Mouse (Mus musculus): Measurements from ENCODE around the gene Gosr2.

The Gosr2 gene

DNA sequence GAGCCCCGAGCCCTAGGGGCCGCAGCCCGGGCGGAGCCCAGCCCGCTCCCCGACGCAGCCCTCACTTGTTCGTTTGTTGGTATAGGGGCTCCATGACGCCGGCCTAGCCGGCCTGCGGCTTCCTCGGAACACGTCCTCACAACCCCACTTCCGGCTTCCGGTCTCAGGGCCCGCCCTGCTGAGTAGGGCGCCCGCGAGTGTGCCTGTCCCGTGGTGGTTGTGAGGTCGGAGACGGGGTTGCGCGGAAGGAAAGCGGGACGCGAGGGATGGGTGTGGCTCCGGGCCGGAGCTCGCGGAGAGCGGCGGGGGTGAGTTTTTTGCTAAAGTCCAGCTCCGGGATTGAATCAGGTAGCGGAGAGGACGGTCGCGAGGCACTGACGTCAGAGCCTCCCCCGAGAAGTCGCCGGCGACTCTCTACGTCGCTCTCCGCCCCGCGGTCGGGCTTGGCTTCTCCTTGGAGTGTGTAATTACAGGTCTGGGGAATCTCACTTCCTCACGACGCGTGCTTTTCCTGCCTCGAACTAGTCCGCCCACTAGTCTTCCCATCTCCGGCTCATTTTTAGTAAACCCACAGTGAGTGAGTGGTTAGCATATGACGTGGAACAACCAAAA lies at the start of gene Gosr2:
Gosr2 (minus strand) TSS at position 334 of the 612 bp plus-strand sequence.
- DNase-seq: peak; percentile 91

GRCm38 (mm10) chr11:103735046-103735781 lies 37.5 kb upstream of the Gosr2 start:
- peak; percentile 11 for DNase-seq

DNA sequence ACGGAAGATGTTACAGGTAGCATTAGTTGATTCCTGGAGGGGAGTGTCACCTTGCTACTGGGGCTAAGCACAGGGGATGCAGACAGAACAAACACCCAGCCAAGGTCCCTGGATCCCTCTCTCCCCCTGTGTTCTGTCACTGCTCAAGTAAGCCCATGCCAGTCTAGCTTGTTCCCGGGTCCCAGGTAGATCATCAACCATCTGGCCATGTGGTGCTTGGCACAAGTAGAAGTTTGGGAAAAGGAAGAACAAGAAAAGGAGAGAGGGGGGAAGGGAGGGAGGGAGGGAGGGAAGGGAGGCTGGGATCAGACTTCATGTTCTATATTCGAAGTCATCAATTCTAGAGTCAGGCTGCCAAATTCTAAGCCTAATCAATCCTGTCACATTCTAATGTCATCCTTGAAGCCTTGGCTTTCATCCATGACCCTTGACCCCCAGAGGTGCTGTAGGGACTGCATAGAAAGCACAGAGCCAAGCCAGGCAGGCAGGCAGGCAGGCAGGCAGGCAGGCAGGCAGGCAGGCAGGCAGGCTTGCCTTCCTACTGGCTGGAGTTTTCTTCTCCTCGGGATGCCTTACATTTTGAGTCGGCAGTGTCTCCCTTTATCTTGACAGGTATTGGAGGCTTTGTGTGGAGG lies 36.8 kb upstream of the Gosr2 start:
- DNase-seq: no peak

- no peak for DNase-seq
Measured at GRCm38 (mm10) chr11:103733961-103734360, 36.3 kb upstream of the Gosr2 start.

DNA sequence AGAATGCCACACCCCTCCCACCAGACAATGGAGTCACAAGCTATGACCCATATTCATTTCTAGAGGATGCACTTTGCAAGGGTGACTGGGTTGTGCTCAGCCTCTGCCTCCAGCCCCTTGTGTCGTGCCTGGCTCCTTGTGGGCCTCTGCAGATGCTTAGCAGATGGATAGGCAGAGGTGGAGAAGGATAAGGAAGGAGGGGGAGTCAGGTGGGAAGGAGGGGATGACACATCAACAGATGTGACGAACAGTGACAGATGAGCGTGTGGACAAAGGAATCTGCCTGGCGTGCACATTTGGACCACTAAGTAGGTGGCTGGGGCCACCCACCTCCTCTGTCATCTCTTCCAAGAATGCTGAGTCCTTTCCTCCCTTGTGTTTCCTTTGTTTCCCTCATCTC lies 35.4 kb upstream of the Gosr2 start:
- no peak for DNase-seq

DNA sequence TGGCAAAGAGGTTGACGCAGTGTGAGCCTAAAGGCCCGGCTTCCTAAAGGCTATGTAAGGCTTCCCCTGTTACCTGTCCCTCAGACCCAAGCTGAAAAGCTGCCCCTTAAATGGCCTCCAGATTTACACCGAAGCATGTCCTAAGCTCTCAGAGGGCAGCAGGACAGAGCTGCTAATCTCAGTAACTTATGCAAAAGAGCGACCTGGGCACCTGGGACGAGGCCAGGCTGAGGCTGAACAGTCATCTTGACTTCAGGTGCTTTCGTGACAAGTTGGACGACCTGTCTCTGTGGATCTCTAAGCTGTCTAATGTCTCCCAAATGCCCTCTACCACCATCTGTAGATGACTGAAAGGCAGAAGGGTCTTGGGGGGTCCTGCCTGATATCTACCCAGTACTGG lies 34.6 kb upstream of the Gosr2 start:
- DNase-seq: no peak

DNA sequence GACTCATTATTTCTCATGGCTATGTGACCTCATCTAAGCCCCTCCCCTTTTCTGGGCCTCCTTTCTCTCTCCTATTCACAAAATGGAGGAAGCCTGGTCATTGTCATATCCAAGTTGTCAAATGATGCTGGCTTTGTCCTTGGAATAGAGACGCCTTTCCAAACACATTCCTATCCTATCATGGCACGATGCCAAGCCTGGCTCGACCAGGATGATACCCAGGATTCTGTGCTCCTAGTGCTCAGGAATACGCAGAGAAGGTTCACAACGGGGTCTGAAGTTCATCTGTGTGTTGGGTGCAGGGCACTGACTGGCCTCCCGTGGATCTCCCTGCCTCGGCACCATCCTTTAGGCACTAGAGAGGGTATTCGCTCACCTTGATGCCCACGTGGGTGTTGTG lies 33.9 kb upstream of the Gosr2 start:
- DNase-seq: no peak

DNA sequence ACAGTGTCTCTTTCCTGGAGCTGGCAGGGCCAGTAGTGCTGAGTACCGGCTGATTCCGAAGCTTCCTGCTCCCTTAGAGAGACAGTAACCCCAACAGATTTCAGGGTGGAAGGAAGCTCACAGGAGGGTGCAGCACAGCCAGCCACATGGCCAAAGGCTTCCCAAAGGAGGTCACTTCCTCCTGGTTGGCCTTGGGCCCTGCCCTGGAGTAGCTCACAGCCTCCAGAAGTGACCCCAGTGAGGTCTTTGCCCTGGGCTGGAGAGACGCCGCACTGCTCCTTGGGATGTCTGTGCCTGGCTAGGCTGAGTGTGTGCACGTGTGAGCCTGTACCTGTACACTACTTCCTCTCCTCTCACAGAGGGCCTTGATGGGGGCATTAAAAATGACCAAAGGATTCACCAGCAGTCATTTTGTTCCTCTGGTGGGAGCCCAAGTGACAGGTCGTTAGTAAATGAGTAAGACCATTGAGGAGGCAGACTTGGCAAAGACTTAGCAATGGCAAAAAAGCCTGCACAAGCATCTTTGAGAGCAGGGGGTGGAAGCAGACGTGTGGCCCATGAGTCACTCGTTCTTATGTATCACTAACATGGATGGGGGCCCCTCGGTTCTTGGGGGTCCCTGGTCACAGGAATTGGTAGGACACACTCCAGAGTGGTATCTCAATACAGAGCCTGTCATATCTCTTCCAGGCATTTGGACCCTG lies 31.7 kb upstream of the Gosr2 start:
- DNase-seq: no peak

- no peak for DNase-seq
Measured at GRCm38 (mm10) chr11:103724331-103724771, 26.7 kb upstream of the Gosr2 start.

DNA sequence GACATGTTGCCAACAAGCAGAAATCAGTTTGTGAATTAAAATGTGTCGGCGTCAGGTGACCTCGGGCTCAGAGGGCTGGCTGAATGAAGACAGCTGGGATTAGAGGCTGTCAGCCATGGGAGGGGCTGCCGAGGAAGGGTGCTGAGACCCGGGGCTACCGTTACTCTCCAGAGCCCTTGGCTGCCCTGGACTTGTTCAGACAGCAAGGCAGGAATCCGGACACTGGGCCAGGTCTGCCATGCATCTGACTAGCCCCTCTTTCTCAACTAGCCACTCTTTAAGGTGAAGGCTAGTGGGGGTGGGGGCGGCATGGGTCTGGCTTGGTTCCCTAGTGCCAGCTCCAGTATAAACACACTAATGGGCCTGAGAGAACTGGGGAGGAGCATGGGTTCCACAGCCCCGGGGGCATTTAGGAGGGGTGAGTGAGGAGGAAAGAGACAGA lies 24.4 kb upstream of the Gosr2 start:
- no peak for DNase-seq

- peak; percentile 21 for DNase-seq
Measured at GRCm38 (mm10) chr11:103721468-103722039, 23.9 kb upstream of the Gosr2 start.

DNA sequence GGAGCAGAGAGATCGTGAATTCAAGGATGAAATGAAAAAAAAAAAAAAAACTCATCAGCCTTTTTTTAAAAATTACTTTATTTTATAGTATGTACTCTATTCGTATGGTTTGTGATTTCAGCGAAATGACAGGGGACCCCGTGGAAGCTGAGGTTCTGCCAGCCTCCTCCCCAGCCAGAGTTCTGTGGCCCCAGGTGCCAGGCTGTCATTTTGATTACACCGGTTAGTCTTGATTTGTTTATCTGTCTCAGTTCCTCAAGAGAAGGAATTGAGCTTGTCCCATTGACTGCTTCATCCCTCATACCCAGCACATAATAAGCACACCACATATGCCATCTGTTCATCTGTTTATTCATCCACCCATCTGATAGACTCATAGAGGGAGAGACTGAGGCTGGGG lies 21.7 kb upstream of the Gosr2 start:
- DNase-seq: no peak

DNA sequence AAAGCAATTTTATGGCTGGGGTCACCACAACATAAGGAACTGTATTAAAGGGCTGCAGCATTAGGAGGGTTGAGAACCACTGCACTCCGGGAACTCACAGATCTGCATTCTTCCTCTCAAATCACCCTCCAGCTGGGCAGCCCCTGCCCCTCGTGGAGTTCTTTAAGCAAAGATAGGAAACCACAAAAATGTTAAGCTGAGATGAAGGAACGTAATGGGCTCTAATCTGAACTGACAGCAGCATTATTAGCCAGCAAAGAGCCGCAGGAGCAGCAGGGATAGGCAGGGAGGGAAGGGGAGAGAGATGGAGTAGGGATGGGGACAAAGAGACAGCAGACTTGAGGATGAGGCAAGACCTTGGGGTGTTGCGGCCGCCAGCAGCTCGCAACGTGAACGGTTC lies 19.3 kb upstream of the Gosr2 start:
- no peak for DNase-seq

DNA sequence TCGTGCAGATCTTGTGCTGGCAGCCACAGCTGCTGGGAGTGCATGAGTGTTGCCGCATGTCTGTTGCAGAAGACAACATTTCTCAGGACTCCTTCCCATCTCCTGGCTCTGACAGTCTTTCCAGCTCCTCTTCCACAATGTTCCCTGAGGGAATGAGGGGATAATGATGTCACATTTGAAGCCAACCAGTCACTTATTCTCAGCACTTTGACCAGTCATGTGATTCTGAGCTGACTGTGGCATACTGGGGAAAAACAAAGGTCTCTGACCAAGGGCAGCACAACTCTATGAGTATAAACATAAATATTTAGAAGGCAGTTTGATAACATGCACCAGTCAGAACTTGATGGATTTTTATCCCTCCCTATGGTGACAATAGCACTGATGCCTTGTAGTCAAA lies 16.4 kb upstream of the Gosr2 start:
- no peak for DNase-seq

DNA sequence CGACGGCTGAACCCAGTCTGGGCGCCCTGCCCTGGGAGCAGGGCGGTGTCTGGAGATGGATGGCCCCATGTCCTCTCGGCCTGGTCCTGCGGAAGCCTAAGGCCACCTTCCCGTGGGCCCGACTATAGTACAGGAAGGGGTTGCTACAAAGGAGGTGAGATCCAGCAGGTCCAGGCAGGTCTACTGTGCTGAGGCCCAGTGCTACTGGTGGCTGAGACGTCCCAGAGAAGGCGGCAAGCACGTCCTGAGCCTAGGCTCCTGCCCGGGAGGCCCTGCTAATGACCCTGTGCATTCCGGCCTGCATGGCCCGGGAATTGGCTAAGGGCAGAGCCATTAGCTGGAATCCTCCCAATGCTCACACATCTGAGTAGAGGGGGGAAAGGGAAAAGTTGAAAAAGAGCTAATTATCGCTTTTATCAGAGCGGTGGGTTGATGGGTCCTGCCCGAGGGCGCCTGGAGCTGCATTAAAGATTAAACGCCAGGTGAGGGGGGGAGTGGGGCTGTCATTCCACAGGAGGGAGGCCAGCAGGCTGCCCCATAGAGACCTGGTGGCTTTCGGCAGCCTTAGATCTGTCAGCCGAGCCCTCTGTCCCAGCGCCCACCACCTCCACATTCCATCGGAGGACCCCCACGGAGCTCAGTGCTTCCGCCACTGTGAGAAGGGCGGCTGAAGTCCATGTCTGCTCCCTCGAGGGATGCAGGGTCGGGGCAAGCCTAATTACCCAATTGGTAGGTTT lies 14.3 kb upstream of the Gosr2 start:
- DNase-seq: no peak

DNA sequence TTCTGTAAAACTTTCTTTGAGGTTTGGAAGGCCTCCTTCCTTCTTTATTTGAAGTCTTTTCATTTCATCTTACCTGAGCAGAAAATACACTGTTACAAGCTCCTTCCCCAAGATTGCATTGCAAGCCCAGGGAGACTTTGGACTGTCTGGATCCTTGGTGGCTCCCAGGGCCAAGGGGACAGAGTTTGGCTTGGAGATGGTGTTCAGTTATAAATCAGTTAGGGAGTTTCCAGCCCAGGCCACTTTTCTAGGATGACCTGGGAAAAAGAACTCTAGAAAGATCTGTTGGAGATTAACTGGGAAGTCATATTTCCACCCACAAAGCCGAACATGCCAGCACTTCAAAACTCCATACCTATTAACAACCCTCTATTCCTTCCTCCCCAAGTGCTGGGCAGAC lies 12.3 kb upstream of the Gosr2 start:
- DNase-seq: no peak

DNA sequence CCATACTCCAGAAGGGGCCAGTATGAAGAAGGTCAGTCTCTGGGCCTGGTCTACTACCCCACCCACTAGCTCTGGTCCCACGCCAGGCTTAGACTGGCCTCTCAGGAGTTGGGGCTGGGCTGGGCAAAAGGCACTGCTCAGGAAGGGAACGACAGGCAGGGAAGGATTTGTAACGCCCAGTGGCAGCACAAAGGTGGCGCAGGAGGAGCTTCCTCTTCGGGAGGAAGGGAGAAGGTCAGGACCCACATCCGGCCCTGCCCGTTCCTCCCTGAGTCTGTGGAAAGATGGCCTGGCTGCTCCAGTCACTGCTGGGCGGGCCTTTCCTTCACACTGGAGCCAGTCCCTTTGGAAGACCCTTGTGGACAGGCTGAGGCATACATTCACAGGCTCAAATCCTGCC lies 9.3 kb upstream of the Gosr2 start:
- peak; percentile 65 for DNase-seq

- no peak for DNase-seq
Measured at GRCm38 (mm10) chr11:103698226-103698625, 528 bp upstream of the Gosr2 start.

DNA sequence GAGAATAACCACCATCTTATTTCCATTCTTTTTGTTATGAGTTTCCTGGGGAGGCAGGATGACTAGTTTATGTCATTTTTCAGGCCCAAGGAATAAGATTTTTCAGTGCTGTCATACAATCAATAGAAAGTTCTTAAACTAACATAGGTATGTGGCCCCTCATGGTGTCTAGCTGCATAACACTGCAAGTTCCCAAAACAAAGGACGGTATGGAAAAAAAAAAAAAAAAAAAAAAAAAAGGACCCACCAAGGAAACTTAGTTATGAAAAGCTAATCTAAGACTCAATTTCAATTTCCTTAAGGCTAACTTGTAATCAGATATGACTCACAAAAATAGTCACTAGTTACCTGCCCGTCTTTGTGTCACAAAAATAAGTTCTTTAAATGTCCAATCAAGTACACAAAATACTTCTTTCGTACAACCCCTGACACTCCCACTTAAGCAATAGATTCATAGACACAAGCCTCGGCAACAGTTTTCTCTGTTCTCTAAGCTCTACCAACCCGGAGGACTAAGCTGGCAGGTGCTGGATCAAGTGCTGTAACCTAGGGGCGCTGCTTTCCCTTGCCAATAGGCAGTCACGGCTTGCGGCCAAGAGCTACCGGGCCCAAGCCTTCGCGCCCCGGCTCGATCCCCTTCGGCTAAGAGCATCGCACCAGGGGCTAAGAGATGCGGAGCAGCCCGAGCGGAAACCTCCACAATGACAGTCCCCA lies 690 bp downstream of the Gosr2 start:
- DNase-seq: no peak

- DNase-seq: no peak
Measured at GRCm38 (mm10) chr11:103693241-103693640, 4.5 kb downstream of the Gosr2 start.

GRCm38 (mm10) chr11:103691036-103691435 lies 6.7 kb downstream of the Gosr2 start:
- no peak for DNase-seq

DNA sequence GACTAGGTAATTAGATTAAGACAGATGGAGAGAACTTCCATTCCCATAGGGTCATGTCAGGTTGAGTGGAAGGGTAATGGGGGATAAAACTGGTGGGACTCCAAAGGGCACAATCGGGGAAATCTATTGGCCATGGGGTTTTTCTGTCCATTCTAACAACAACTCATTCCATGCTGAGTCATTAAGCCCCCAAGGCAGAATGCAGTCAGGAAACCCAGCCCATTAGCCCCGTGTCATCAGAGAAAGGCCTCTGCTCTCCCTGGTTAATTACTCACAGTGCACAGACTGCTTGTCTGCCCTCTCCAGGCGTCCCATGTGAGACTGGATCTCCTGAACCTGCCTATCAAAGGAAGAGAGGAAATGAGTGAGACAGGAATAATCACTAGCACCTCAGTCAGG lies 8.7 kb downstream of the Gosr2 start:
- DNase-seq: no peak

Measured in lung, postnatal 14 days (tissue).